Mouse (Mus musculus) limb, embryonic 14.5 days (tissue): Measurements from ENCODE around the gene Arid5b. TPM values are rescaled to one million over a fixed set of nuclear protein-coding genes. Genes with fewer than 3 reads are reported as not detected.

Source experiments
- ATAC-seq: fragments of 200-750 bp; cut with Nextera tagmentation; 2 replicates; pipeline ENCODE4 v1.8.0; 2017; ENCODE audit warnings: low read depth, moderate number of reproducible peaks, moderate TSS enrichment; ENCODE audit not compliant: low FRiP score
- DNase-seq: peaks from one replicate; pipeline ENCODE4 v3.0.0-alpha.2; 2015; ENCODE audit warnings: low spot score
- H3K27ac ChIP-seq: fragments of 300-500 bp; sonication (generic); replicated peaks from 2 replicates; pipeline ENCODE4 v1.5.1; 2014; ENCODE audit warnings: low read depth, mild to moderate bottlenecking, low read length, moderate library complexity, mixed read lengths
- H3K27me3 ChIP-seq: fragments of 300-500 bp; sonication (generic); 2 replicates; pipeline ENCODE4 v1.6.1; 2014; ENCODE audit warnings: low read length, mixed read lengths; ENCODE audit not compliant: control insufficient read depth, insufficient read depth
- H3K36me3 ChIP-seq: fragments of 300-500 bp; sonication (generic); 2 replicates; pipeline ENCODE4 v1.6.1; 2014; ENCODE audit warnings: mild to moderate bottlenecking, low read length, moderate library complexity, mixed read lengths; ENCODE audit not compliant: control insufficient read depth, insufficient read depth
- H3K4me1 ChIP-seq: fragments of 300-500 bp; sonication (generic); 2 replicates; pipeline ENCODE4 v1.6.1; 2014; ENCODE audit warnings: antibody characterized with exemption, low read length, mixed read lengths; ENCODE audit not compliant: control insufficient read depth, insufficient read depth
- H3K4me2 ChIP-seq: fragments of 300-500 bp; sonication (generic); replicated peaks from 2 replicates; pipeline ENCODE4 v1.6.1; 2014; ENCODE audit warnings: low read depth, mild to moderate bottlenecking, low read length, moderate library complexity; ENCODE audit not compliant: severe bottlenecking
- H3K4me3 ChIP-seq: fragments of 300-500 bp; sonication (generic); replicated peaks from 2 replicates; pipeline ENCODE4 v1.5.1; 2014; ENCODE audit warnings: low read length
- H3K9ac ChIP-seq: fragments of 300-500 bp; sonication (generic); 2 replicates; pipeline ENCODE4 v1.6.1; 2014; ENCODE audit warnings: mild to moderate bottlenecking, low read depth, low read length, moderate library complexity; ENCODE audit not compliant: severe bottlenecking
- H3K9me3 ChIP-seq: fragments of 300-500 bp; sonication (generic); 2 replicates; pipeline ENCODE4 v1.6.1; 2016; ENCODE audit warnings: low read length; ENCODE audit not compliant: control insufficient read depth
- POLR2A ChIP-seq: fragments of 200-500 bp; IDR thresholded peaks from 2 replicates; pipeline ENCODE4 v1.8.0; 2012; ENCODE audit warnings: inconsistent platforms, mild to moderate bottlenecking, moderate library complexity, borderline replicate concordance; ENCODE audit not compliant: insufficient read depth, insufficient read length; ENCODE audit errors: extremely low read depth
- WGBS: fragments of 180-500 bp; shearing (Covaris S2); extraction: QIAGEN DNeasy Blood & Tissue Kit; methylation state at CpG from one replicate; pipeline ENCODE4 v1.1.7; 2014; 5-methylcytosine and 5-hydroxymethylcytosine counted together
- polyA plus RNA-seq, 2 experiments: library from polyadenylated mRNA; depleted of rRNA in 1 of 2; stranded (reverse) in 1 of 2; unstranded in 1 of 2; fragments of >200 nt; fragmentation: Nextera tagmentation in 1 of 2; extraction: Ambion mirVana in 1 of 2; gene quantifications; 2 replicates each; pipeline versions ENCODE4 v1.2.1 to v1.2.3; 2012 to 2014

The Arid5b gene
- polyA plus RNA-seq, 2 experiments, result 14.1 to 41.0 TPM

GRCm38 (mm10) chr10:68164137-68164536, 114.4 kb downstream of the Arid5b start:
- Histone ChIP-seq H3K4me2 (no peak overlapping the region), H3K27me3 (no peaks in the 10 kb centered on the region), H3K4me1 (peaks cover 33% of the 10 kb centered on the region), H3K4me3 (no peak overlapping the region), H3K36me3 (no peaks in the 10 kb centered on the region), H3K27ac (no peak overlapping the region), H3K9me3 (no peaks in the 10 kb centered on the region), H3K9ac (no peak overlapping the region)
- ATAC-seq (no peak), DNase-seq (no peak)
- WGBS, result 82% methylated on average over 2 of the region's 2 CpGs
- no peak for TF ChIP-seq POLR2A

GRCm38 (mm10) chr10:68159759-68160158, 118.8 kb downstream of the Arid5b start:
- Histone ChIP-seq H3K4me3 (no peak overlapping the region), H3K9ac (no peak overlapping the region), H3K9me3 (no peaks in the 10 kb centered on the region), H3K27me3 (no peaks in the 10 kb centered on the region), H3K36me3 (0 out of 2 replicates have a peak, but pooled peaks cover 2% of the 10 kb centered on the region), H3K4me2 (no peak overlapping the region), H3K27ac (no peak overlapping the region), H3K4me1 (peaks cover 12% of the 10 kb centered on the region)
- DNase-seq (no peak), ATAC-seq (no peak)
- TF ChIP-seq POLR2A, result no peak
- WGBS, result 85% methylated on average over 9 of the region's 9 CpGs

- ATAC-seq, result no peak
These were observed 120.0 kb downstream of the Arid5b start for GRCm38 (mm10) chr10:68158555-68158954.

GRCm38 (mm10) chr10:68157511-68157910, 121.0 kb downstream of the Arid5b start:
- ATAC-seq (no peak), DNase-seq (no peak)

More at GRCm38 (mm10) chr10:68158555-68158954, 120.0 kb downstream of the Arid5b start:
- Histone ChIP-seq H3K27me3 (no peaks in the 10 kb centered on the region), H3K9me3 (no peaks in the 10 kb centered on the region), H3K4me3 (no peak overlapping the region), H3K9ac (no peak overlapping the region), H3K4me1 (peaks cover 12% of the 10 kb centered on the region), H3K4me2 (no peak overlapping the region), H3K27ac (no peak overlapping the region), H3K36me3 (0 out of 2 replicates have a peak, but pooled peaks cover 2% of the 10 kb centered on the region)
- no peak for TF ChIP-seq POLR2A
- WGBS, result 75% methylated on average over 5 of the region's 5 CpGs
- no peak for DNase-seq

GRCm38 (mm10) chr10:68156646-68157245, 121.8 kb downstream of the Arid5b start:
- Histone ChIP-seq H3K4me3 (no peak overlapping the region), H3K4me1 (peaks cover 12% of the 10 kb centered on the region), H3K27ac (no peak overlapping the region), H3K4me2 (no peak overlapping the region), H3K9me3 (no peaks in the 10 kb centered on the region), H3K9ac (no peak overlapping the region), H3K27me3 (no peaks in the 10 kb centered on the region), H3K36me3 (0 out of 2 replicates have a peak, but pooled peaks cover 2% of the 10 kb centered on the region)
- WGBS, result 46% methylated on average over 10 of the region's 10 CpGs
- ATAC-seq, result no peak
- DNase-seq, result no peak
- TF ChIP-seq POLR2A, result no peak

More at GRCm38 (mm10) chr10:68157511-68157910, 121.0 kb downstream of the Arid5b start:
- Histone ChIP-seq H3K4me3 (no peak overlapping the region), H3K9ac (no peak overlapping the region), H3K36me3 (0 out of 2 replicates have a peak, but pooled peaks cover 2% of the 10 kb centered on the region), H3K4me1 (peaks cover 12% of the 10 kb centered on the region), H3K9me3 (no peaks in the 10 kb centered on the region), H3K4me2 (no peak overlapping the region), H3K27me3 (no peaks in the 10 kb centered on the region), H3K27ac (no peak overlapping the region)
- WGBS, result 34% methylated on average over 8 of the region's 8 CpGs
- no peak for TF ChIP-seq POLR2A
